Mouse (Mus musculus): ENCODE results near the gene Plekhg2.

Gene Plekhg2

DNA sequence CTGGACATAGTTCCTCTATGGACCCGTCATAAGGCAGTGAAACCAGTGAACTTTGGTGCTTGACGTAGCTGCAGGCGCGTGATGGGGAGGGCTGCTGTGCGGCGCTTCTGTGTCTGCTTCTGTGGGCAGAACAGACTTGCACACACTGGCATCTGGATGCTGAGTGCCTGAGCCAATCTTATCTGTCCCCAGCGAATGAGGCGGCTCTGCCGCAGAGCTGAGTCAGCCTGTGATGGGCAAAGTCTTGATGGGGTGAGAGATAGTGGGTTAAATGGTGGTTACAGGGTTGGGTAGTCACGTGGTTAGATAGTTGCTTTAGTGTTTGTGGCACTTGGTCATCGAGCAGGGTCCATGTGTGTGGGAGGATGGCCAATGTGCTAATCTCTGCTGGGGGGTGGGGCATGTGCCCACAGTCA, 10.6 kb upstream of the Plekhg2 start:
- DNase-seq (ENCODE audit: low read depth, low spot score), result peak; percentile 84

DNA sequence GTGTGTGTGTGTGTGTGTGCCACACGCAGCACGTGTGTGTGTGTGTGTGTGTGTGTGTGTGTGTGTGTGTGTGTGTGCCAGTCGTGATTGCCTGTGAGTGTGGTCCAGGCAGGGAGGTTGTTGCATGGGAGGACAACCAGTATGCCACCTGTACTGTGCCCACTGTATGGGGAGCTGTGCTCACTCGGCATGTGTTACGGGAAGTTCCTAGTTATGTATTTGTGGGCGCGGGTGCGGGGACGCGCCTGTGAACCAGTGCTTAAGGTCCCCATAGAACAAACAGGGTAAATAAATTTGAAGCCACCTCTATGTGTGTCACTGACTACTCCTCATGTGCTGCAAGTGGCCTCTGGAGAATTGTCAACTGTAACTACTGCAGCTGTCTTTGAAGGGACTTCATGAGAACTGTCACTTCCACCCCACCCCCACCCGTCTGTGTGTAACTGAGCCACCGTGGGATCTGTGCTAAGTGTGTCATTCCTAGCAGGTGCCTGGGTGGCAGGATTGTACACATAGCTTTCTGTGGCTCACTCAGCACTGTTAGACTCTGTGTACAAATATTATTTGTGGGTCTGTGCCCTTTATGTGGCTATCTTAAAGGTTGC, 10.1 kb upstream of the Plekhg2 start:
- peak; percentile 54 for DNase-seq (ENCODE audit: low read depth, low spot score)

DNA sequence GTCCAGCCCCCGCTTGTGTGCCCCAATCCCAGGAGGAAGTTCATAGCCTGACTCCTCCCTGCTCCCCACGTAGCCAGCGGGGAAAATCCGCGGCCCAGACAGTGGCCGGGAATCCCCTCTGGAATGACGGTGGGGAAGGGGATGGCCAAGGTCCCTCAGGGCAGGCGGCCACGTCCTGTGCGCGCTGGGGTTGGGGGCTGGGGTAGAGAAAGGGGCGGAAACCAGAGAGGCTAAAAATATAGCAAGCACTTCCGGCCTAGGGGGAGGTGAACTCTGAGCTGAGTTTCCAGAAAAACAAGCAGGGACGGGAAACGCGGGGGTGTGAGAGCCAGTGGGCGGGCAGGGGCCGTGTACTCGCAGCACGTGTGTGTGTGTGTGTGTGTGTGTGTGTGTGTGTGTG, 9.5 kb upstream of the Plekhg2 start:
- DNase-seq (ENCODE audit: low read depth, low spot score), result no peak

DNA sequence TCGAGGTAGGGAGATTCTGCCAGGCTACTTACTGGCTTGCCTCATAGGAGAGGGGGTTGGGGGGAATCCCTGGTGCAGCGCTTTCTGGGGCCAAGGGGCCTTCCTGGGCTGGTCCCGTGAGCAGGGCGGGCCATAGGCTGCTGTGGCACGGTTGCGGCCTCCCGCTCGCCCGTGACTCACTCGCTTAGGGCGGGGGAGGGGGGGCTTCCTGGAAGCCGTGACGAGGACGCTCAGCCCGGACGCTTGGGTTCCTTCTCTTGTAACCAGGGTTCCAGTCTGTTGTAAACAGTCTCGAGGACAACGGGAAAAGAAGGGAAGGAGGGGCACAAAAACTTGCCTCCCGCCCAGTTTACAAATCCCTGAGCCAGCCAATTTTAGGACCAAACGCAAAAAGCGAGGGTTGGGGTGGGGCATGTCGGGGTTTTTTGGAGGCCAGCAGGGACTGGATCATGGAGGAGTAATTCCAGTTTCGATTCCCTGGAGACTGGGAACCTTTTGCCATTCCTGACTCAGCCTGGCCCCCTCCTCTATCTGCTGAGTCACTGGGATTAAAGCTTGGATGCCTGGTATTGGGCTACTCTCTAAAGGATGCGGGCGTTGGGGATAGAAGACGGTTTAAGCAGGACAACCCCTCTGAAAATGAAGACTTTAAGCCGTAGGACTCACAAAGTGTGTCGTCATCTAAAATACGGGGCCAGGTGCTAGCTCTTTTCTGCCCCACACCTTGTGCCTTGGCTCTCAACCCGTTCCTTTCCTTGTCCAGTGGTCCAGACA, 8.8 kb upstream of the Plekhg2 start:
- no peak for DNase-seq (ENCODE audit: low read depth, low spot score)

DNA sequence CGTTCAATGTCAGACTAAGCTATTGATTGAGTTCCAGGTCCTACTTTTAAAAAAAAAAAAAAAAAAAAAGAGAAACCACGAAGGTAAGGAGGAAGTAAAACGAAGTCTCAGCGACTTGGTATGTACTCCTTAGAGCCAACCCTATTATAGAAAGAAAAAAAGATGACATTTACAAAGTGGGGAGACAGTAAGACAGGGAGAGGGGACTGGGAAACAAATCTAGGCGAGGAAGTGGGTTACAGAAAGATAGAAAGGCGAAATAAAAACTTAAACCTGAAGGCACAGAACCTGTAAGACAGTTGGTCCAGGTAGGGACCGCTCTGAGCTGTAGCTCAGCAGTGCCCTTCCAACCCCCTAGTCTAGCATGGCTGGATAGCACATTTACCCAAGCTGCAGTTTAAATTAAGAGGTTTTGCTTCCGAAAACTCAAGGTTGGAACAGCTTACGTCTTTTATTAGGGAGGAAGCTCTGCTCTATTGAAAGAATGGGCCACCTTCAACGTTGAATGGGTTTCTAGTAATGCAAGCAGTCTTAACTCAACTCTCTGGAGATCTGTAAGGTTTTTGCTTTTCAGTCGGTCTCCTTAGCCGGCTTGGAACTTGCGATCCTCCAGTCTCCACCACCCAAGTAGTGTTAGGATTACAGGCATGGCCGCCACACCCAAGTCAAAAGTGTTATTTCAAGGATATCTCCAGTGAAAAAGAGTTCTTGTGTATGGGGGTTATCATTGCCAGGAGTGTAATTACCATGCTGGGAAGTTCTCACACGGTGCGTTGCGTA, 8.0 kb upstream of the Plekhg2 start, which contains the start of gene Zfp36:
TSS of gene Zfp36 (minus strand) at position 17 of the 780 bp plus-strand sequence.
- no peak for DNase-seq (ENCODE audit: low read depth, low spot score)

DNA sequence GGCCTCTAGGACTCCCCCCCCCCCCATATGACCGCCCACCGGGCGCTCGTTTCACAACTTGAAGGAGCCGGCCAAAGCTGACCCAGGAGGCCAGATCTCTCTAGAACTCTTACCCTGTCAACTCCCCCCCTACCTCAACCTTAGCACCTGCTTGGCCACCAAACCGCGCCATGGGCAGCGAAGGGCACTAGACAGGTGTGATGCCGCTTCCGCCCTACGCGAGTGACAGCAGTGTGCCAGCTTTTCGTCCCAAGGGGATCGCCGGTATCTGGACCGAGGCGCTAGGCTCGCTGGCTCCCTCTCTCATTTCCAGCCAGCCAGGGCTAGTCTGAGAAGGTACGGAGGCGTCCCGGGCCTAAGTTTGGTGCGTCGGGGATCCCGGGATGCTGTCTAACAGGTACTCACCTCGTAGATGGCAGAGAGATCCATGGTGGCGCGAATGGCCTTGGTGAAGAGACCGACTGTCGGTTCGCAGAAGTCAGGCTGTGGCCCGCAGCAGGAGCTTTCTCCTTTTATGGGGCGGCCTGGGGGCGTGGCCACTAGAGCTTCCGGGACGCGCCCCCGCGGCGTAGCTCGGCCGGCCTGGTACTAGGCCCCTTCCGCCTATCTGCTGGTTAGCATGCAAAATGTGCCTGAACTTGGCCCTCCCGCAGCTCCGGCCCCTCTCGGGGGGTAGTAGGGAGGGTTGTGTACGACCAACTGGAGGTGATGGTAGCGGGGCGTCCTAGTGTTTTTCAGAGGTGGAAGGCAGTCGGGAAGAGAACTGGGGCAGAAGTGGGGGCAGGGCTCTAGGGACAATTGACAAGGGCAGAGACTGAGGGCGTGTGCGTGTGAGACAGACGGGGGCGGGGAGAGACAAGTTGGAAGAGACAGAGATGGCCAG, 6.6 kb upstream of the Plekhg2 start:
- DNase-seq (ENCODE audit: low read depth, low spot score), result peak; percentile 56

DNA sequence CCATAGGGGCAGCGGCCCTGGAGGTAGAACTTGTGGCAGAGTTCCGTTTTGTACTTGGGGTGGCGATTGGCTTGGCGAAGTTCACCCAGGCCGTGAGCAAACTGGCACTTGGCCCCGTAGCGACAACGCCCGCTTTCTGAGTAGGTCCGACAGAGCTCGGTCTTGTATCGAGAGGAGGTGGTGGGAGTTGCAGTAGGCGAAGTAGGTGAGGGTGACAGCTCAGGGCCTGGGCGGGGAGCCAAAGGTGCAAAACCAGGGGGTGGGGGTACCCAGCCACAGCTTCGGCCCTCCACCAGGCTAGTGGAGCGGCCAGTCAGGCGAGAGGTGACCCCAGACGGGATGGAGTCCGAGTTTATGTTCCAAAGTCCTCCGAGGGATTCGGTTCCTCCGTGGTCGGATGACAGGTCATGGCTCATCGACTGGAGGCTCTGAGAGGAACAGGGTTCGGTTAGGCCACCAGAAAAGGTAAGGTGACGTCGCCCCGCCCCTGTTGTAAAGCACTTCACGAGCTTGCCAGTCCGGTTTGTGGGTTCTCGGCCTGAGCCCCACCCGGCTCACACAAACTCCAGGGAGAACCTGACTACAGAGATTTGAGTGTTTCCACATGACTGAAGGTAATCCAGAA, 5.8 kb upstream of the Plekhg2 start:
- DNase-seq (ENCODE audit: low read depth, low spot score), result no peak

DNA sequence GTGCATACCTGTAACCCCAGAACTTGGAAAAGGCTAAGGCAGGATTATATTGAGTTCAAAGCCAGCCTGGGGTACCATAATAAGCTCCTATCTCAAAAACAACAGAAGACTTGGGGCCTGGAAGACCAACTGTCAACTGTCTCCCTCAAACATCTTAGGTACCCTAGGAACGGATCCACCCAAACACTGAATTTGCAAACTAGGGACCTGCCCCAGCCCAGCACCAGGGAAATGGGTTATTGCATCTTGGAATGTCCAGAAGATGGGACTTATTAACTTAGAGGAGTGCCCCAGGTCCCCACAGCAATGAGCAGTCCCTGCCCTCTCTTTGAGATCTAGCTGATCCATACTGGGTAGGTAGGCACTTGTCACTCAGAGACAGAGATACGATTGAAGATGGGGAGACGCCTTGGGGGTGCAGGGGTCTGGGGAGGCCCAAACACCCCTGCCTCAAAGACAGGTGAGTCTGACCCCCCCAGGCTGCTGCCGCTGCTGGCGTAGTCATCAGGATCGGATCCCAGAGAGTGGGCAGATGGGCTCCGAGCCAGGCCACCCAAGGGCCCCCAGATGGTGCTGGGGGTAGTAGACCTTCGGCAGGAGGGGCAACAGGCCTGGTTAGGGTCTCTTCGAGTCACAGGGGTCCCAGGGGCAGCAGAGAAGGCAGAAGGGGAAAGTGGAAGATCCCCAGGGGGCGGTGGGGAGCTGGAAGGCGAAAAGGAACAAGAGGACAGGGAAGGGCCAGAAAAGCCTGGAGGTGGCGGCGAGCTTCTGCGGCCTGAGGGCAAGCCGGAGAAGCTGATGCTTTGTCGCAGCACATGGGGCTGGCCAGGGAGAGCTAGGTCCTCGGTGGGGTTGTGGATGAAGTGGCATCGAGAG, 5.0 kb upstream of the Plekhg2 start:
- no peak for DNase-seq (ENCODE audit: low read depth, low spot score)

DNA sequence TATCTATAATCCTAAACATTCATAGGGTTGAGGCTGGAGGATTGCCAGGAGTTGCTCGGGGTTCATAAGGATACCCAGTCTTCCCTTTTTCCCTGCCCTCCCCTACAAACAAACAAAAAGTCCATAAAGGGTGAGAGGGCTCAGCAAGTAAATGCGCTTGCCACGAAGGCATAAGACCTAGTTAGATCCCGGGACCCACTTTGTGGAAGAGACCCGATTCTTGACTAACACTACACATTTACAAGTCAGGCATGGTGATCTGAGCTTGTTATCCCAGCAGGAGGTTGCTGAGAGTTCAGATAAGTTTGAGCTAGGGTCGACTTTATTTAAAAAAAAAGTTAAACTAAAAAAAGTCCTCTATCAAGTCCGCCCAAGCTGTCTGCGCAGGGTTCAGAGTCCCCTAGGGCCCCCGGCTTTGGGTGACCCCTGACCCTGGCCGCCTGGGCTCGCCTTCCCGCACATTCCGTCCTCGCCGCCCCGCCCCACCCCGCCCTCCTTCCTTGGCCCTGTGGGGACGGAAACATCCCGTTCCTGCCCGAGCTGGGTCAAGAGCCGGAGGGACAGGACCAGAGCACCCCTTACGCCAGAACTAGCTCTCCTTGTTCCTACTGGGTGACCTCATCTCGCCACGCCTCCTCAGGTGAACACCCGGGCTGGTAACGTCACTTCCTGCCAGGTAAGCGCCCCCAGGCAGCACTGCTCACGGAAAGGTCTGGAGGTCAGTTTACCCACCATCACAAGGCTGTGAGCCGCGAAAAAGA, 3.8 kb upstream of the Plekhg2 start:
- DNase-seq (ENCODE audit: low read depth, low spot score), result no peak

DNA sequence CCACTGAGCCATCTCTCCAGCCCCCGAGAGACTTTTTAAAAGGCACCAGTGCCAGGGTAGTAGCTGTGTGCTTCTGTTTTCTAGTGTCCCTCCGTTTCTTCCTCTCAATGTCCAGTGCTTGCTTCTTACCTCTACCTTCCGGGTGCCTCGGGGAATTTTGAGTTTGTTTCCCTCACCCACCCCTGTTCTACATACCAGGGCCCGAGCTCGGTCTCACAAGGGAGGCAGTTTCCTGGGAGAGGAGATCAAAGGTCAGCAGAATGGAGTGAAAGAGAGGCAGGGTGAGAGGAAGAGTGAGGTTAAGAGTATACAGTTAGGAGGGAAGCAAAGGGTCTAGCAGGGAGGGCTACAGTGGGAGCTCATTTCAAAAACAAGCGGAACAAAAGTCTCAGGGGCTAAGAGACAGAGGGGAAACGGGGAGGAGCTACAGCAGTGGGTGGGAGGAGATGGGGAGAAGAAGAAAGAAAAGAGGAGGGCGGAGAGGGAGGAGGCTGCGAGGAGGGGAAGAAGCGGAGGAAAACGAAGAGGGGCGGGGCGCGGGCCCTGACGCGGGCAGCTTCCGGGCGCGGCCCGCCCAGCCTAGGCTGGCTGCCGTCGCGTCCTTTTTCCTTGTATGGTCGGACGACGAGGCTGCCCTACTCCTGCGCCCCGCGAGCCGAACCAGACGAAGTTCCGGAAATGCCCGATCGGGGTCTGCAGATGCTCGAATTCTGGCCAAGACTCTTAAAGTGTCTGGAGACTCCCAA, 3.0 kb upstream of the Plekhg2 start:
- DNase-seq (ENCODE audit: low read depth, low spot score), result peak; percentile 58

DNA sequence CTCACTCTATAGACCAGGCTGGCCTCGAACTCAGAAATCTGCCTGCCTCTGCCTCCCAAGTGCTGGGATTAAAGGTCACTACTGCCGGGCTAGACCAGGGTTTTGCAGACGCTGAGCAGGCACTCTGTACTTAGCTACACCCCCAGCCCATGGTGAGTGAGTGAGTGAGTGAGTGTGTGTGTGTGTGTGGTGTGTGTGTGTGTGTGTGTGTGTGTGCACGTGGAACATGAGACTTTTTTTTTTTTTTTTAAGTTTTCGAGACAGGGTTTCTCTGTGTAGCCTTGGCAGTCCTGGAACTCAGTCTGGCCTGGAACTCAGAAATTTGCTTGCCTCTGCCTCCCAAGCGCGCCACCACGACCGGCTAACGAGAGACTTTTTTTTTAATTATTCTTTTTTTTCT, 2.2 kb upstream of the Plekhg2 start:
- no peak for DNase-seq (ENCODE audit: low read depth, low spot score)

DNA sequence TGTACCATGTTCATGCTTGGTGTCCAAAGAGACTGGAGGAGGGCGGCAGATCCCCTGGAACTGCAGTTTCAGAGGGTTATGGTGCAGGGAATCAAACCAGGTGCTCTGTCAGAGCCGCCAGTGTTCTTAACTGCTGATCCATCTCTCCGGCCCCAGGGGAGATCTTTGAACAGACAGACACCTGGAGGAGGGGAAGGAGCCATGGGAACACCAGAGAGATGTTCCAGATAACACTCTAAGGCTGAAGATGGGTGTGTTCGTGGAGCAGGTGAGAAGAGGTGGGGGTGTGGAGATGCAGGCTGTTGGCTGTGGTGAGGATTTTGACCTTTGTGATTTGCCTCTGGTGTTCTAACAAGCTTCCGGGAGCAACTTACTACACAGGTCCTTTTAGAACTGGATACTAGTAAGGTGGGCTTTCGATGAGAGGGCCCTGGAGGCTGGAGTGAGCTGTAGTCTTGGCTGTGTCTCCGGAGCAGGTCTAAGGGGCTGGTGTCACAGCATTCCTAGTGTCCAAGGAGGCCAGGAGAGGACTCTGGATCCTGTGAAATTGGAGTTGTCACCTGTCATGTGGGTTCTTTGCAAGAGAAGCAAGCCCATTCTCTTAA, 1.6 kb upstream of the Plekhg2 start:
- DNase-seq (ENCODE audit: low read depth, low spot score), result no peak

DNA sequence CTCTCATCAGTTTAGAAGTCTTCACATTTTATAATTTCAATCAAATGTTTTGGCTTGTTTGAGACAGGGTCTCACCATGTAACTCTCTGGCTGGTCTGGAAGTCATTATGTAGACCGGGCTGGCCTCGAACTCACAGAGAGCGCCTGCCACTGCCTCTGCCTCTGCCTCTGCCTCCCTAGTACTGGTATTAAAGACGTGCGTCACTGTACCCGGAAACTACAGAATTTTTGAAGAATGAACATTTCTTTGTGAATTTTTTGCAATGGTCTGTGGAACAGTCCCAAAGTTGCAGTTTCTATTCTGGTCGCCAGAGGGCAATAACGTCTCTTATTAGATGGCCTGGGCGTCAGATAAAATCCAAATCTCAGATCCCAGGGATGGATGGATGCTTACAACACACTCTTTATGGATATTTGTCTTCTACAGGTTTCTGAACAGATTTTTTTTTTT, 757 bp upstream of the Plekhg2 start:
- peak; percentile 77 for DNase-seq (ENCODE audit: low read depth, low spot score)

DNA sequence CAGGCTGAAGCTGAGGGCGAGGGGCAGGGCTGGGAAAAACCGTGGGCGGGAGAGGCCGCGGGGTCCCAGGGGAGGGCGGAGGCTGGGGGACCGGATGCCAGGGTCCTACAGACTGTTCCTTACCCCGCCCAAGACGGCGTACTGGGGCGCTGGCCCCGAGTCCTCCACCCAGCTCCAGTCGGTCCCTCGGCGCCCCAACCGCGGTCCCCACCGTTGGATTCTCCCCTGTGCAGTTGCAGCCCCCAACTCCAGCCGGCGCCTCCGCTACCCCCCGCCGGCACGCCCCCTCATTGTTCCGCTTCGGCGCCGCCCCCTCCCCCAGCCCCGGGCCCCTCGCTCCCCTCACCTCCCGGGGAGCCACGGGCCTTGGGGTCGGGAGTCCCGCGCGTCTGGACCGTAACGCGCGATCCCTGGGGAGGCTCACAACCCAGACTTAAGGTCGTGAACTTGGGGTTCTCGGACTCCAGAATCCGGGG, 847 bp downstream of the Plekhg2 start:
- DNase-seq (ENCODE audit: low read depth, low spot score), result no peak

DNA sequence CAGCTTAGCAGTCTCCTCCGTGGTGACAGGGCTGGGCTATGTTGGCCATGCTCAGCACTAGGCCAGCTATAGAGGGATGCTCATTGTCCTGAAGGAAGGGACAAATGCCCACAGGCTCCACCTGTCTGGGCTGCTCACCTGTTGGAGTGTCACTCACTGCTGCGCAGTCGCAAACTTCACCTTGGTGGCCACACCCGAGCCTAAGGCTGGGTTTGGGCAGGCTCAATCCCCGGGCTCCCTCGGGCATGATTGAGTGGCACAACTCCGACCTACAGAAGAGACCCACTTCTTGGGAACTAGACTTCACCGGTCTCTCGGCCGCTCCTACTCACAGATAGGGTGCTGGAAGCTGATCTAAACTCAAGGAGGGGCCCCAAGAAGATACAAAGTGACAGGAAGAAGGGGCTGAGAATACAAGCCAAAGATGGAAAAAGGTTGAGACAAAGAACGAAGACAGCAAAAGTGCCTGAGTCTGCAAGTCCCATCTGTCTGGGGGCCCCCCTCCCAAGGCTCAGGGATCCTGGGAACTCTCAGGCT, 1.4 kb downstream of the Plekhg2 start:
- DNase-seq (ENCODE audit: low read depth, low spot score), result no peak

DNA sequence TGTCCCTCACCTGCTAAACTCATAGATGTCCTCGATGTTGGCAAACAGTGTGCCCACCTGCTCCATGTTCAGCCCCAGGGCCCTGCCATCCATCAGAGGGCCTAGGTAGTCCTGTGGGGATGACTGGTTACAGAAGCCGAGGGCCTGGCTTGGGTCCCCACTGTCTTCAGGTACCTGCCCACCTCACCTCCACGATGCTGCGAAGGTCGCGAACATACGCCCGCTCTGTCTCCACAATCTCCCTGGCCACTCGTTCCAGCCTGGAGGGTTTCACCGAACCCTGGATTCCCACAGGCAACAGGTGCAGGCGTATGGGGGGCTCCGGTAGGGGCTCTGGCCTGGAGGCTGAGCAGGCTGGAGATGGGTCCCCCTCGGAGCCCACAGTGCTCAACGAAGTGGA, 2.3 kb downstream of the Plekhg2 start:
- DNase-seq (ENCODE audit: low read depth, low spot score), result no peak

DNA sequence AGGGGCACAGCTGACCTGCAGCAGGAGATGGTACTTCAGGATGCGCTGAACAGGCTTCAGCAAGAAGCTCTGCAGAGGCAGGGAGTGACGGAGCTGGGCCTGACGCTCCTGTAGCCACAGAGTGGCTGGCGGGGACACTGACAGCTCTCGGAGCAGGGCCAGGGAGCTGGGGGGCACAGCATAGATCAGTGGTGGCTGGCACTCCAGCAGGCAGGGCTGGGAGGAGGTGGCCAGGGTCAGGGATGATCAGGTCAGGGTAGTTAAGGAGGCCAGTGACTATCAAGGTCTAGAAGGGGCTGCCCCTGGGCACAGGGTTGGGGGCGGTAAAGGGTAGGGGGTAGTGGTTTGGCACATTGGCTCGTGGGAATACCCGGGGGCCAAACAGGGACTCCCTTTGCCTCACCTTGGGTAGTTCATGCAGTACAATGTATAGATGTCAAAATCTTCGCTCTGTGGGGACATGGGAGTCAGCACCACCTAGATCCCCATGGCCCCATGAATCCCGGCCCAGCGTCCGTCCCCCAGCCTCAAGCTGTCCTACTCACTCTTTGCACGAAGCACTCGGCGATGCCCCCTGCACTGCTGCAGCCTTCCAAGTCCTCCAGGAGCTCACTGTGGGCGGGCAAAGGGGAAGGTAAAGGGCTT, 4.0 kb downstream of the Plekhg2 start:
- DNase-seq (ENCODE audit: low read depth, low spot score), result no peak
